32 mouse cellular contexts compared by ENCODE assay signal in genomic region chr2:31524641-31525040, GRCm38 (mm10). TPM values are rescaled to one million over a fixed set of nuclear protein-coding genes. Genes with fewer than 3 reads are reported as not detected.
A peak's percentile ranks its signal among the peaks of the same experiment; 100 is the strongest.
DNase-seq lines count a peak whose midpoint lies in the region; ATAC-seq and TF ChIP-seq lines count a peak whose summit lies in the region.
"Had no signal": no experiment of that assay in that cellular context is flagged by ENCODE, and none has a peak within 500 bp of the region (broad histone marks: within the 10 kb centered on the region; RNA-seq: fewer than 3 reads in every experiment).

No protein-coding gene starts in this region.

- H3K36me3 ChIP-seq in midbrain, embryonic 10.5 days, result no peaks in the 10 kb centered on the region
- H3K36me3 ChIP-seq in midbrain, embryonic 15.5 days (replicated peaks), result no peaks in the 10 kb centered on the region
- no peaks in the 10 kb centered on the region for H3K36me3 ChIP-seq in embryonic facial prominence, embryonic 10.5 days (replicated peaks)
- no peaks in the 10 kb centered on the region for H3K36me3 ChIP-seq in hindbrain, postnatal 0 days (ENCODE audit: insufficient read depth, low read length)
- H3K36me3 ChIP-seq in kidney, embryonic 14.5 days (ENCODE audit: control insufficient read depth, insufficient read depth, low read length), result no peaks in the 10 kb centered on the region
- H3K36me3 ChIP-seq: embryonic facial prominence, embryonic 15.5 days; G1E; heart, embryonic 12.5 days; hindbrain, embryonic 15.5 days; intestine, embryonic 15.5 days; neural tube, embryonic 12.5 days had no signal

- no peaks in the 10 kb centered on the region for H3K9me3 ChIP-seq in midbrain, embryonic 10.5 days (replicated peaks)
- H3K9me3 ChIP-seq in midbrain, embryonic 15.5 days, result no peaks in the 10 kb centered on the region
- H3K9me3 ChIP-seq in embryonic facial prominence, embryonic 10.5 days, result no peaks in the 10 kb centered on the region
- H3K9me3 ChIP-seq in hindbrain, postnatal 0 days (ENCODE audit: low read length), result no peaks in the 10 kb centered on the region
- H3K9me3 ChIP-seq in kidney, embryonic 14.5 days (ENCODE audit: control insufficient read depth, low read length), result no peaks in the 10 kb centered on the region
- H3K9me3 ChIP-seq: embryonic facial prominence, embryonic 15.5 days; G1E; heart, embryonic 12.5 days; hindbrain, embryonic 15.5 days; intestine, embryonic 15.5 days; neural tube, embryonic 12.5 days had no signal

- no peak overlapping the region for H3K9ac ChIP-seq in midbrain, embryonic 15.5 days
- H3K9ac ChIP-seq in hindbrain, postnatal 0 days (replicated peaks; ENCODE audit: low read length), result no peak overlapping the region
- no peak overlapping the region for H3K9ac ChIP-seq in kidney, embryonic 14.5 days (ENCODE audit: low read depth, low read length)
- H3K9ac ChIP-seq: embryonic facial prominence, embryonic 15.5 days; heart, embryonic 12.5 days; hindbrain, embryonic 15.5 days; intestine, embryonic 15.5 days; liver, embryonic 14.5 days; lung, embryonic 14.5 days; neural tube, embryonic 12.5 days had no signal

- no peak for DNase-seq in midbrain, embryonic 10.5 days (ENCODE audit: low spot score)
- DNase-seq in adrenal gland, adult 8-10 months, result peak; percentile 69
- no peak for DNase-seq in embryonic facial prominence, embryonic 10.5 days (ENCODE audit: low spot score)
- no peak for DNase-seq in hindbrain, postnatal 0 days (ENCODE audit: low spot score)
- DNase-seq in thymus, postnatal 36 days, result no peak
- DNase-seq: cerebellum, adult 18-20 months; cerebellum, postnatal 14 days; gastrocnemius, postnatal 25 days; heart, adult 18-20 months; kidney, adult 2 months; kidney, postnatal 10 days; layer of hippocampus, adult 9-11 months; liver; lung, embryonic 14.5 days; lung, postnatal 14 days; right cerebral cortex, adult 18-20 months; spleen, adult 18-20 months; thymus, adult 18-20 months; thymus, postnatal 25 days had no signal

- no peak for TF ChIP-seq CTCF in hindbrain, postnatal 0 days (IDR thresholded peaks at IDR 0.05; ENCODE audit: low read depth)

- 0 out of 2 replicates have a peak overlapping the region, but pooled peaks have one; percentile 55 for H3K27ac ChIP-seq in midbrain, embryonic 10.5 days (replicated peaks)
- H3K27ac ChIP-seq in midbrain, embryonic 15.5 days, result no peak overlapping the region
- H3K27ac ChIP-seq in embryonic facial prominence, embryonic 10.5 days (replicated peaks), result 0 out of 2 replicates have a peak overlapping the region, but pooled peaks have one; percentile 46
- no peak overlapping the region for H3K27ac ChIP-seq in hindbrain, postnatal 0 days
- H3K27ac ChIP-seq in kidney, embryonic 14.5 days (ENCODE audit: low read depth, low read length), result no peak overlapping the region
- H3K27ac ChIP-seq: embryonic facial prominence, embryonic 15.5 days; hindbrain, embryonic 15.5 days; intestine, embryonic 15.5 days; liver, embryonic 14.5 days; neural tube, embryonic 12.5 days; stomach, postnatal 0 days had no signal

- peaks cover 54% of the 10 kb centered on the region for H3K27me3 ChIP-seq in midbrain, embryonic 10.5 days (ENCODE audit: low read depth, poor library complexity, severe bottlenecking)
- peaks cover 9% of the 10 kb centered on the region; the same call in 1 of the 2 replicates for H3K27me3 ChIP-seq in midbrain, embryonic 15.5 days (replicated peaks)
- H3K27me3 ChIP-seq in embryonic facial prominence, embryonic 10.5 days (replicated peaks; ENCODE audit: low read depth, poor library complexity, severe bottlenecking), result peaks cover 35% of the 10 kb centered on the region; the same call in 1 of the 2 replicates
- H3K27me3 ChIP-seq in hindbrain, postnatal 0 days (ENCODE audit: insufficient read depth, low read length), result no peaks in the 10 kb centered on the region; the same call in 1 of the 2 replicates
- no peaks in the 10 kb centered on the region for H3K27me3 ChIP-seq in kidney, embryonic 14.5 days (ENCODE audit: control insufficient read depth, insufficient read depth, low read length)

- WGBS in midbrain, embryonic 10.5 days, result 83% methylated on average over 5 of the region's 5 CpGs
- 74% methylated on average over 5 of the region's 5 CpGs for WGBS in midbrain, embryonic 15.5 days
- 71% methylated on average over 5 of the region's 5 CpGs for WGBS in embryonic facial prominence, embryonic 10.5 days
- WGBS in hindbrain, postnatal 0 days, result 77% methylated on average over 5 of the region's 5 CpGs
- 72% methylated on average over 5 of the region's 5 CpGs for WGBS in kidney, embryonic 14.5 days

- no peak overlapping the region for H3K4me3 ChIP-seq in midbrain, embryonic 10.5 days
- H3K4me3 ChIP-seq in midbrain, embryonic 15.5 days, result no peak overlapping the region
- H3K4me3 ChIP-seq in embryonic facial prominence, embryonic 10.5 days, result no peak overlapping the region
- no peak overlapping the region for H3K4me3 ChIP-seq in hindbrain, postnatal 0 days (ENCODE audit: low read length)
- no peak overlapping the region for H3K4me3 ChIP-seq in kidney, embryonic 14.5 days (ENCODE audit: low read length)
- H3K4me3 ChIP-seq: embryonic facial prominence, embryonic 15.5 days; heart, embryonic 12.5 days; hindbrain, embryonic 15.5 days; intestine, embryonic 15.5 days; neural tube, embryonic 12.5 days had no signal

- peaks cover 41% of the 10 kb centered on the region for H3K4me1 ChIP-seq in midbrain, embryonic 10.5 days
- no peaks in the 10 kb centered on the region for H3K4me1 ChIP-seq in midbrain, embryonic 15.5 days
- peaks cover 43% of the 10 kb centered on the region for H3K4me1 ChIP-seq in embryonic facial prominence, embryonic 10.5 days
- H3K4me1 ChIP-seq in hindbrain, postnatal 0 days (ENCODE audit: insufficient read depth, low read length), result no peaks in the 10 kb centered on the region
- 0 out of 2 replicates have a peak, but pooled peaks cover 3% of the 10 kb centered on the region for H3K4me1 ChIP-seq in kidney, embryonic 14.5 days (ENCODE audit: control insufficient read depth, insufficient read depth, low read length)
- H3K4me1 ChIP-seq: embryonic facial prominence, embryonic 15.5 days; heart, embryonic 12.5 days; hindbrain, embryonic 15.5 days; intestine, embryonic 15.5 days had no signal

- ATAC-seq in midbrain, embryonic 15.5 days (replicated peaks), result no peak
- no peak for ATAC-seq in hindbrain, postnatal 0 days
- ATAC-seq in kidney, embryonic 14.5 days (ENCODE audit: low FRiP score, low TSS enrichment), result no peak
- ATAC-seq: forebrain, embryonic 14.5 days; intestine, embryonic 15.5 days; midbrain, embryonic 16.5 days; Patski had no signal

- no peak overlapping the region for H3K4me2 ChIP-seq in midbrain, embryonic 15.5 days
- no peak overlapping the region for H3K4me2 ChIP-seq in hindbrain, postnatal 0 days (ENCODE audit: low read depth, low read length)
- no peak overlapping the region for H3K4me2 ChIP-seq in kidney, embryonic 14.5 days (replicated peaks; ENCODE audit: low read depth, low read length)
- H3K4me2 ChIP-seq: embryonic facial prominence, embryonic 15.5 days; heart, embryonic 12.5 days; hindbrain, embryonic 15.5 days; intestine, embryonic 15.5 days; lung, embryonic 14.5 days; neural tube, embryonic 12.5 days had no signal

RNA-seq across cellular contexts. Expression of gene Fubp3, which starts 47.8 kb away (rescaled TPM):
- polyA plus RNA-seq in midbrain, embryonic 10.5 days (2016; fragmentation: Nextera tagmentation; extraction: Ambion mirVana), result 86.8 and 95.7 TPM in 2 replicates
- 46.2 and 47.4 TPM in 2 replicates for polyA plus RNA-seq in midbrain, embryonic 15.5 days (2015; fragmentation: Nextera tagmentation; extraction: Ambion mirVana)
- 10 to 100 TPM; 44.9 to 87.5 (median 62.4) TPM for total RNA-seq in adrenal gland, adult 8-10 months (2022)
- 94.6 and 99.1 TPM in 2 replicates for polyA plus RNA-seq in embryonic facial prominence, embryonic 10.5 days (2016; fragmentation: Nextera tagmentation; extraction: Ambion mirVana)
- 29.0 and 32.2 TPM in 2 replicates for total RNA-seq in hindbrain, postnatal 0 days (2014; rRNA removed)
- 45.8 and 50.5 TPM in 2 replicates for polyA plus RNA-seq in hindbrain, postnatal 0 days (2015; fragmentation: Nextera tagmentation; extraction: Ambion mirVana)
- polyA plus RNA-seq in kidney, embryonic 14.5 days (2014; fragmentation: Nextera tagmentation; extraction: Ambion mirVana), result 81.5 and 102 TPM in 2 replicates

RNA-seq across cellular contexts. Expression of gene Ass1, which starts 54.6 kb away (rescaled TPM):
- polyA plus RNA-seq in midbrain, embryonic 10.5 days (2016; fragmentation: Nextera tagmentation; extraction: Ambion mirVana), result 11.4 and 13.3 TPM in 2 replicates
- 7.6 and 9.4 TPM in 2 replicates for polyA plus RNA-seq in midbrain, embryonic 15.5 days (2015; fragmentation: Nextera tagmentation; extraction: Ambion mirVana)
- total RNA-seq in adrenal gland, adult 8-10 months (2022), result 10 to 100 TPM; 23.3 to 46.1 (median 34.9) TPM
- 13.0 and 16.1 TPM in 2 replicates for polyA plus RNA-seq in embryonic facial prominence, embryonic 10.5 days (2016; fragmentation: Nextera tagmentation; extraction: Ambion mirVana)
- total RNA-seq in hindbrain, postnatal 0 days (2014; rRNA removed), result 25.3 and 33.3 TPM in 2 replicates
- 28.9 and 29.0 TPM in 2 replicates for polyA plus RNA-seq in hindbrain, postnatal 0 days (2015; fragmentation: Nextera tagmentation; extraction: Ambion mirVana)
- 13.8 and 20.3 TPM in 2 replicates for polyA plus RNA-seq in kidney, embryonic 14.5 days (2014; fragmentation: Nextera tagmentation; extraction: Ambion mirVana)
- total RNA-seq: G1E had no signal
- polyA plus RNA-seq: G1E had no signal

Comparison
In these comparisons a context has a peak if more than half of its experiments do, and no peak if none do; other contexts are left out.
1. H3K27ac ChIP-seq: peak in midbrain, embryonic 10.5 days (single experiment) and embryonic facial prominence, embryonic 10.5 days (single experiment); none in midbrain, embryonic 15.5 days (single experiment), hindbrain, postnatal 0 days (single experiment) and kidney, embryonic 14.5 days (single experiment).